Comparison of ENCODE assay signal across 17 mouse cellular contexts in the genomic region with DNA sequence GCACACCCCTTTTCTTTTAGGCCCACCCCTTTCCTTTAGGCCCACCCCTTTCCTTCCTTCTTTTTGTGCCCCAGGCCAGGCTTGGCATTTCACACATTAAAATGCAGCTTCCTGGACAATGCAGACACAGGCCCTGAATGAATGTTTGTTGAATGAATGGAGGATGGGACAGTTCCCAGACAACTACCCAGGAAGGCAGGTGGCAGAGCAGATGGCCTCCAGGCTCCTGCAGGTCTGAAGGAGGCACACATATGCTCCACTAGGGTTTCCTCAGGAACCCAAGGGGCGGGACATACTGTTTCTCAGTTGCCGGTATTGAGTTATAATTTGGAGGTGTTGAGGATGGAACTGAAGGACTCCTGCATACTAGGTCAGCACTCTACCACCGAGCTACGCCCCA. TPM values are rescaled to one million over a fixed set of nuclear protein-coding genes. Genes with fewer than 3 reads are reported as not detected.
DNase-seq lines count a peak whose midpoint lies in the region; ATAC-seq and TF ChIP-seq lines count a peak whose summit lies in the region.
"Had no signal": no experiment of that assay in that cellular context is flagged by ENCODE, and none has a peak within 500 bp of the region (broad histone marks: within the 10 kb centered on the region; RNA-seq: fewer than 3 reads in every experiment).

No protein-coding gene starts in this region.

- H3K9me3 ChIP-seq in hindbrain, embryonic 10.5 days, result no peaks in the 10 kb centered on the region
- H3K9me3 ChIP-seq in hindbrain, embryonic 14.5 days (ENCODE audit: control insufficient read depth, low read length), result no peaks in the 10 kb centered on the region
- H3K9me3 ChIP-seq: embryonic facial prominence, embryonic 15.5 days; heart, embryonic 15.5 days; limb, embryonic 13.5 days; neural tube, embryonic 15.5 days had no signal

- no peak overlapping the region for H3K9ac ChIP-seq in hindbrain, embryonic 14.5 days
- H3K9ac ChIP-seq: embryonic facial prominence, embryonic 15.5 days; heart, embryonic 15.5 days; limb, embryonic 13.5 days; neural tube, embryonic 15.5 days had no signal

- no peak overlapping the region for H3K4me2 ChIP-seq in hindbrain, embryonic 14.5 days (replicated peaks)
- H3K4me2 ChIP-seq: embryonic facial prominence, embryonic 15.5 days; heart, embryonic 15.5 days; limb, embryonic 13.5 days; neural tube, embryonic 15.5 days had no signal

- peaks cover 47% of the 10 kb centered on the region for H3K4me1 ChIP-seq in hindbrain, embryonic 10.5 days (replicated peaks)
- H3K4me1 ChIP-seq in hindbrain, embryonic 14.5 days (replicated peaks; ENCODE audit: control insufficient read depth, insufficient read depth, low read length), result peaks cover 5% of the 10 kb centered on the region
- H3K4me1 ChIP-seq: heart, embryonic 15.5 days had no signal

- no peak for ATAC-seq in hindbrain, embryonic 14.5 days (ENCODE audit: low FRiP score)

- H3K4me3 ChIP-seq in hindbrain, embryonic 10.5 days, result no peak overlapping the region
- H3K4me3 ChIP-seq in hindbrain, embryonic 14.5 days (replicated peaks; ENCODE audit: low read length), result no peak overlapping the region
- H3K4me3 ChIP-seq in layer of hippocampus, adult 2 months, result no peak overlapping the region
- H3K4me3 ChIP-seq: embryonic facial prominence, embryonic 15.5 days; heart, embryonic 15.5 days; limb, embryonic 13.5 days; neural tube, embryonic 15.5 days had no signal

- no peaks in the 10 kb centered on the region for H3K27me3 ChIP-seq in hindbrain, embryonic 10.5 days (ENCODE audit: insufficient read depth, poor library complexity, severe bottlenecking)
- H3K27me3 ChIP-seq in hindbrain, embryonic 14.5 days (ENCODE audit: control insufficient read depth, insufficient read depth, low read length), result no peaks in the 10 kb centered on the region
- H3K27me3 ChIP-seq: embryonic facial prominence, embryonic 15.5 days; neural tube, embryonic 15.5 days had no signal

- DNase-seq in hindbrain, embryonic 10.5 days (ENCODE audit: low spot score), result no peak
- DNase-seq in hindbrain, embryonic 14.5 days (ENCODE audit: low spot score), result no peak
- DNase-seq in ZHBTc4 (ENCODE audit: low read depth, low spot score) (peak; percentile 60), adipocyte (ENCODE audit: low spot score) (no peak)
- peak; percentile 95 for DNase-seq in cerebellum, adult 9-10 months
- DNase-seq in layer of hippocampus, adult 2 months (ENCODE audit: low spot score in 2 of 2), result peak; percentile 56 to 69
- DNase-seq in embryo, embryonic 10.5 days (ENCODE audit: low spot score), result no peak
- no peak for DNase-seq in retina, embryonic 14.5 days (ENCODE audit: low spot score)
- DNase-seq: kidney, adult 9 months; lung, adult 18-20 months; right cerebral cortex, adult 18-20 months; thymus, postnatal 4 days had no signal

- whole genome bisulfite sequencing in hindbrain, embryonic 10.5 days, result 78% methylated on average over 4 of the region's 4 CpGs
- WGBS in hindbrain, embryonic 14.5 days, result 74% methylated on average over 4 of the region's 4 CpGs

- H3K36me3 ChIP-seq in hindbrain, embryonic 10.5 days, result no peaks in the 10 kb centered on the region
- H3K36me3 ChIP-seq in hindbrain, embryonic 14.5 days (replicated peaks; ENCODE audit: control insufficient read depth, insufficient read depth), result no peaks in the 10 kb centered on the region
- H3K36me3 ChIP-seq: embryonic facial prominence, embryonic 15.5 days; heart, embryonic 15.5 days; limb, embryonic 13.5 days; neural tube, embryonic 15.5 days had no signal

- H3K27ac ChIP-seq in hindbrain, embryonic 10.5 days, result peak overlapping the region; percentile 50; the same call in 1 of the 2 replicates
- H3K27ac ChIP-seq in hindbrain, embryonic 14.5 days, result no peak overlapping the region
- H3K27ac ChIP-seq in layer of hippocampus, adult 2 months, result no peak overlapping the region
- H3K27ac ChIP-seq: embryonic facial prominence, embryonic 15.5 days; heart, embryonic 15.5 days; limb, embryonic 13.5 days; neural tube, embryonic 15.5 days had no signal

- TF ChIP-seq CTCF in layer of hippocampus, adult 2 months (conservative IDR thresholded peaks at IDR 0.05), result no peak

RNA-seq across cellular contexts. Expression of a gene that starts 40.8 kb away (rescaled TPM):
- 0.31 and 2.6 TPM in 2 replicates for polyA plus RNA-seq in hindbrain, embryonic 10.5 days (2016; fragmentation: Nextera tagmentation; extraction: Ambion mirVana)
- polyA plus RNA-seq in hindbrain, embryonic 14.5 days (2014; fragmentation: Nextera tagmentation; extraction: Ambion mirVana), result 3.5 and 5.0 TPM in 2 replicates
- 10 to 100 TPM; 27.0 to 29.1 TPM for total RNA-seq in layer of hippocampus, adult 2 months (2021)
- total RNA-seq: common myeloid progenitor, adult 5-6 weeks had no signal

Comparison
In these comparisons a context has a peak if more than half of its experiments do, and no peak if none do; other contexts are left out.
1. DNase-seq: peak in ZHBTc4 (single experiment), cerebellum, adult 9-10 months (single experiment) and layer of hippocampus, adult 2 months (2 of 2); none in hindbrain, embryonic 10.5 days (single experiment), hindbrain, embryonic 14.5 days (single experiment), adipocyte (single experiment), embryo, embryonic 10.5 days (single experiment) and retina, embryonic 14.5 days (single experiment).